Mouse (Mus musculus): ENCODE results near the gene Ccdc174. TPM values are rescaled to one million over a fixed set of nuclear protein-coding genes. Genes with fewer than 3 reads are reported as not detected.

Ccdc174 gene
- polyA plus RNA-seq (2012; rRNA removed) = 3.3 and 4.2 TPM in 2 replicates

GRCm38 (mm10) chr6:91877885-91878651 lies at the start of gene Ccdc174:
Gene Ccdc174, plus strand, starts transcription at chr6:91878053.
- Histone ChIP-seq H3K27me3 (replicated peaks; ENCODE audit: control insufficient read depth, insufficient read depth, low read length) (no peaks in the 10 kb centered on the region), H3K36me3 (ENCODE audit: control insufficient read depth, insufficient read depth, low read length) (peaks cover 3% of the 10 kb centered on the region; the same call in 1 of the 2 replicates), H3K4me1 (ENCODE audit: control insufficient read depth, insufficient read depth, low read length) (peaks cover 5% of the 10 kb centered on the region; the same call in 1 of the 2 replicates), H3K27ac (ENCODE audit: insufficient read depth, low read depth, low read length) (peak within 1 kb of the TSS; percentile 50), H3K4me3 (ENCODE audit: insufficient read depth, low read depth, low read length) (peak within 1 kb of the TSS; percentile 96)
- TF ChIP-seq CTCF (conservative IDR thresholded peaks at IDR 0.05; ENCODE audit: insufficient read depth, insufficient read length, low read depth, low read length) (no peak), POLR2A (IDR thresholded peaks at IDR 0.05; ENCODE audit: low read depth, low read length) (peak; percentile 89)
- under 1% methylated on average over 47 of the region's 47 CpGs for WGBS
- DNase-seq = peak; percentile 97

- no peak for DNase-seq
- H3K27ac ChIP-seq (ENCODE audit: insufficient read depth, low read depth, low read length) = no peak overlapping the region
- TF ChIP-seq CTCF (conservative IDR thresholded peaks at IDR 0.05; ENCODE audit: insufficient read depth, insufficient read length, low read depth, low read length) (no peak), POLR2A (IDR thresholded peaks at IDR 0.05; ENCODE audit: low read depth, low read length) (no peak)
- no peaks in the 10 kb centered on the region for H3K27me3 ChIP-seq (replicated peaks; ENCODE audit: control insufficient read depth, insufficient read depth, low read length)
- no peak overlapping the region for H3K4me3 ChIP-seq (ENCODE audit: insufficient read depth, low read depth, low read length)
- WGBS = 22% methylated on average over 3 of the region's 3 CpGs
- H3K36me3 ChIP-seq (ENCODE audit: control insufficient read depth, insufficient read depth, low read length) = no peaks in the 10 kb centered on the region
- H3K4me1 ChIP-seq (ENCODE audit: control insufficient read depth, insufficient read depth, low read length) = no peaks in the 10 kb centered on the region
These were observed 44.9 kb upstream of the Ccdc174 start for GRCm38 (mm10) chr6:91832863-91833440.

- DNase-seq = peak; percentile 40
- 14% methylated on average over 23 of the region's 23 CpGs for WGBS
These were observed 38.6 kb upstream of the Ccdc174 start for GRCm38 (mm10) chr6:91839010-91839871.

GRCm38 (mm10) chr6:91842897-91843627 lies 34.8 kb upstream of the Ccdc174 start:
- H3K36me3 ChIP-seq (ENCODE audit: control insufficient read depth, insufficient read depth, low read length) = no peaks in the 10 kb centered on the region
- WGBS = 4% methylated on average over 46 of the region's 46 CpGs

More at GRCm38 (mm10) chr6:91839010-91839871, 38.6 kb upstream of the Ccdc174 start:
- Histone ChIP-seq H3K36me3 (ENCODE audit: control insufficient read depth, insufficient read depth, low read length) (no peaks in the 10 kb centered on the region), H3K27me3 (replicated peaks; ENCODE audit: control insufficient read depth, insufficient read depth, low read length) (0 out of 2 replicates have a peak, but pooled peaks cover 2% of the 10 kb centered on the region), H3K4me3 (ENCODE audit: insufficient read depth, low read depth, low read length) (no peak overlapping the region), H3K4me1 (ENCODE audit: control insufficient read depth, insufficient read depth, low read length) (no peaks in the 10 kb centered on the region), H3K27ac (ENCODE audit: insufficient read depth, low read depth, low read length) (no peak overlapping the region)
- TF ChIP-seq CTCF (conservative IDR thresholded peaks at IDR 0.05; ENCODE audit: insufficient read depth, insufficient read length, low read depth, low read length) = no peak

GRCm38 (mm10) chr6:91843628-91844153 lies 34.2 kb upstream of the Ccdc174 start:
- TF ChIP-seq CTCF (conservative IDR thresholded peaks at IDR 0.05; ENCODE audit: insufficient read depth, insufficient read length, low read depth, low read length) (no peak), POLR2A (IDR thresholded peaks at IDR 0.05; ENCODE audit: low read depth, low read length) (no peak)
- H3K4me1 ChIP-seq (ENCODE audit: control insufficient read depth, insufficient read depth, low read length) = no peaks in the 10 kb centered on the region
- no peak overlapping the region for H3K27ac ChIP-seq (ENCODE audit: insufficient read depth, low read depth, low read length)
- 0 out of 2 replicates have a peak, but pooled peaks cover 2% of the 10 kb centered on the region for H3K27me3 ChIP-seq (replicated peaks; ENCODE audit: control insufficient read depth, insufficient read depth, low read length)
- DNase-seq = no peak
- no peaks in the 10 kb centered on the region for H3K36me3 ChIP-seq (ENCODE audit: control insufficient read depth, insufficient read depth, low read length)
- 4% methylated on average over 67 of the region's 69 CpGs for WGBS
- no peak overlapping the region for H3K4me3 ChIP-seq (ENCODE audit: insufficient read depth, low read depth, low read length)

More at GRCm38 (mm10) chr6:91842897-91843627, 34.8 kb upstream of the Ccdc174 start:
- TF ChIP-seq CTCF (conservative IDR thresholded peaks at IDR 0.05; ENCODE audit: insufficient read depth, insufficient read length, low read depth, low read length) (no peak), POLR2A (IDR thresholded peaks at IDR 0.05; ENCODE audit: low read depth, low read length) (no peak)
- no peak overlapping the region for H3K4me3 ChIP-seq (ENCODE audit: insufficient read depth, low read depth, low read length)
- 0 out of 2 replicates have a peak, but pooled peaks cover 2% of the 10 kb centered on the region for H3K27me3 ChIP-seq (replicated peaks; ENCODE audit: control insufficient read depth, insufficient read depth, low read length)
- H3K27ac ChIP-seq (ENCODE audit: insufficient read depth, low read depth, low read length) = no peak overlapping the region
- no peaks in the 10 kb centered on the region for H3K4me1 ChIP-seq (ENCODE audit: control insufficient read depth, insufficient read depth, low read length)
- DNase-seq = no peak

- H3K4me3 ChIP-seq (ENCODE audit: insufficient read depth, low read depth, low read length) = no peak overlapping the region
- peak; percentile 51 for DNase-seq
- H3K27me3 ChIP-seq (replicated peaks; ENCODE audit: control insufficient read depth, insufficient read depth, low read length) = no peaks in the 10 kb centered on the region
- H3K36me3 ChIP-seq (ENCODE audit: control insufficient read depth, insufficient read depth, low read length) = no peaks in the 10 kb centered on the region
- no peak overlapping the region for H3K27ac ChIP-seq (ENCODE audit: insufficient read depth, low read depth, low read length)
- TF ChIP-seq POLR2A (IDR thresholded peaks at IDR 0.05; ENCODE audit: low read depth, low read length) = no peak
- peak; percentile 67 for TF ChIP-seq CTCF (conservative IDR thresholded peaks at IDR 0.05; ENCODE audit: insufficient read depth, insufficient read length, low read depth, low read length)
- H3K4me1 ChIP-seq (ENCODE audit: control insufficient read depth, insufficient read depth, low read length) = no peaks in the 10 kb centered on the region
- WGBS = 5% methylated on average over 2 of the region's 2 CpGs
These were observed 25.3 kb upstream of the Ccdc174 start for GRCm38 (mm10) chr6:91852550-91852949.

All from kidney, adult 2 months (tissue).